15 mouse cellular contexts compared by ENCODE assay signal in the genomic region with DNA sequence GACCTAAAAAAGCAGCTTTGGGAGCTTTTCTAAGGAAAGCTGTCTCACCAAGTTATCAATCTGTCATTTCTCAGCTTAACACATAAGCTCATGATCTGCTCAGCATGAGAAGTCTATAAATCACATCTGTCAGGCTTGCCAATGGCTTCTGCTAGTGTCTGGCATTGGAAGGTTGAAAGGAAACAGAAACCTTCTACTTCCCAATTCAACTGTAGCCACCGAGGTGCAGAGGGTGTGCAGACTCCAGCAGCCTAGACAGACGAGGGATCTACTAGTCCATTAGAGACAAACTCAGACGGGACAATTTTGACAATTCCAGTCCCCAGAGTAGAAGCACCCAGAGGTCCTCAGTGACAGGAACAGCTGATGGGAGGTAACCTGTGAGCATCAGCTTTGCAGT.
"Had no signal": no experiment of that assay in that cellular context is flagged by ENCODE, and none has a peak within 500 bp of the region (broad histone marks: within the 10 kb centered on the region; RNA-seq: fewer than 3 reads in every experiment).

No protein-coding gene starts in this region.

- H3K27ac ChIP-seq: layer of hippocampus, adult 2 months; limb, embryonic 13.5 days; liver, embryonic 14.5 days; midbrain, embryonic 10.5 days; neural tube, embryonic 15.5 days had no signal

- DNase-seq: kidney, adult 11 months; kidney, adult 9 months; kidney, postnatal 10 days; kidney, postnatal 4 days; left cerebral cortex, postnatal 4 days; lung, adult 18-20 months; midbrain, embryonic 14.5 days; right cerebral cortex, postnatal 25 days; thymus, adult 2 months; thymus, postnatal 36 days had no signal

- H3K9me3 ChIP-seq: limb, embryonic 13.5 days; midbrain, embryonic 10.5 days; neural tube, embryonic 15.5 days had no signal

- H3K27me3 ChIP-seq: limb, embryonic 13.5 days; neural tube, embryonic 15.5 days had no signal

- H3K4me3 ChIP-seq: layer of hippocampus, adult 2 months; limb, embryonic 13.5 days; midbrain, embryonic 10.5 days; neural tube, embryonic 15.5 days had no signal

- H3K9ac ChIP-seq: limb, embryonic 13.5 days; liver, embryonic 14.5 days; neural tube, embryonic 15.5 days had no signal

- H3K4me2 ChIP-seq: limb, embryonic 13.5 days; neural tube, embryonic 15.5 days had no signal

- H3K36me3 ChIP-seq: limb, embryonic 13.5 days; midbrain, embryonic 10.5 days; neural tube, embryonic 15.5 days had no signal

- H3K4me1 ChIP-seq: limb, embryonic 13.5 days; midbrain, embryonic 10.5 days; neural tube, embryonic 15.5 days had no signal
